Mouse (Mus musculus) left cerebral cortex, postnatal 14 days (tissue): ENCODE results near the gene Osbpl9. TPM values are rescaled to one million over a fixed set of nuclear protein-coding genes. Genes with fewer than 3 reads are reported as not detected.

ENCODE experiments used
- DNase-seq, 2 experiments: peaks; one replicate each; pipeline ENCODE4 v3.0.0; 2021 to 2022; ENCODE audit warnings: low spot score in 2 of 2, mixed read lengths in 1 of 2
- intact Hi-C: fragments of 180-260 bp; cut with DNase I; formaldehyde crosslinking; loops from one replicate; pipeline ENCODE4 v1.15.1; 2025
- total RNA-seq, 2 experiments: library from RNA; stranded (reverse); gene quantifications; 2 replicates each; pipeline ENCODE4 v1.2.3; 2021

Osbpl9 gene
- total RNA-seq, 2 experiments from 2014 or later: 49.5 to 52.2 TPM

DNA sequence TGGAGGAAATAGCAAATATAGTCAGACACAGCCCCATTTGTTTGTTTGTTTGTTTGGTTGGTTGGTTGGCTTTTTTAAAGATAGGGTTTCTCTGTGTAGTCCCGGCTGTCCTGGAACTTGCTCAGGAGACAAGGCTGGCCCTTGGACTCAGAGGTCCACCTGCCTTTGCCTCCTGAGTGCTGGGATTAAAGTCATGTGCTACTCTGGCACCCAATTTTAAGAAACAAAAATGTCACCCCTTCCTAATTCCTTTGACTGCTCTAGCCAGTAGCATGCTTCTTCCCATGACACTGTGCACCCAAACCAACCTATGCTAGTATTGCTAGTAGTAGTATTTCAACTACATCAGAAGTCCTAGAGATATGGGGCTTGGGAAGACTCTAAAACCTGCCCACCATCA is 87.8 kb downstream of the Osbpl9 start:
- intact Hi-C loops: no loop called here
- no peak for DNase-seq

DNA sequence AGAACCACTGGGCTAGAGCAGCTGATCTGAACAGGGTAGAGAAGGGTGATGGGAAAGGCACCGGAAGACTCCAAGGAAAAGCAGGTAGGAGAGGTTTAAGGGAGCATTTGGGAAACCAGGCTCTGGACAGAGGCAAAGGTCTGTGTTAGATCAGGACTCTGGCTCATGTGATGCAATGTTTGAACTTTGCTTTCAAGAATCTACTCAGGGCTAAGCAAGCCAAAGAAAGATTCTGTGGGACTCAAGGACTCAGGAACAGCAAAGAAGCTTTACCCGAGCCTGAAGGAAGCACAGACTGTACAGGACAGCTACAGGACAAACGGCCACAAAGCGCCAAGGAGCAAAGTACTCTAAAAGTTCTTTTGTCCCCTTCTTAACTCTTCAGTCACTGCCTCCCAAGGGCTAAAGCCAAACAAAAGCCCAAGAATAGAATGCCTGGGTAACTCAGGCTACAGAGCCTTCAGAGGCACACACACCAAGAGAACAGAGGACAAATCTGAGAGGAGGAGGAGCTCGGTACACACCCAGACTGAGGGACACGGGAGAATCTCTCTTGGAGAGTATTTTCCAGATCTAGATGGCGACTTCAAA is 89.1 kb downstream of the Osbpl9 start:
- intact Hi-C loops: no loop called here
- no peak for DNase-seq

DNA sequence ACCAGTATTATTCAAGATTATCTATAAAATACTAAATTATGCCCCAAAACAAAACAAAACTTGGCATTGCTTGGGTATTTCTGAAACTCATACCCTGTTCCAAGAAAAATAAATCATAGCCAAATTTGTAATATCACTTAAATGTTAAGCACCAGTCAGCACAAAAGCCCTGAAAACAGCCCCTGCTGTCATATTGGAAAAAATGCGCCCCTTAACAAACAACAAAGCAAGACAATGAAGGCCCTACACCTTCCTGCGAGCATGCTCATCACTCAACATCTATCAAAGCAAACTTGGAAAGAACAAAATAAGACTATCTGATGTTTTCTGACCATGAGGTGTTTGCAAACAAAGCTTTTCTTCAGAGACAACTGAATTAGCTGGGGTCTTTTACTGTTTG is 91.1 kb downstream of the Osbpl9 start:
- DNase-seq: no peak
- intact Hi-C loops: no loop called here

DNA sequence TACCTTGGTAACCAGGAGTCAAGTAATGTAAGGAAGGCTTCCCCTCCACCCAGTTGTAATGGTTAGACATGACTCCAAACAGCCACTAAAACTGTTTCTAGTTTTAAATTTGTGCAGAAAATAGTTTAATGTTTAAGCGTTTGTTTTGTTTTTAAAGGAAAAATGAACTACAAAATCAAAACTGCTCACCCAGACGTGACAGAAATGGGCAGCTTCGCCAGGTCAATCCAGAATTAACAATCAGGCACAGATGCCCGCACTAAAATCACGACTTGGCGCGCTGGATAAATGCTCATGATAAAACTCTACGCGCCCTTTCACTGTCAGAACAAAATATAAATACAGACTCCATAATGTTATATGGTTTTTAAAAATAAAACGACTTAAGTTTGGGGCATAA is 92.4 kb downstream of the Osbpl9 start:
- intact Hi-C loops: no loop called here
- DNase-seq: no peak

DNA sequence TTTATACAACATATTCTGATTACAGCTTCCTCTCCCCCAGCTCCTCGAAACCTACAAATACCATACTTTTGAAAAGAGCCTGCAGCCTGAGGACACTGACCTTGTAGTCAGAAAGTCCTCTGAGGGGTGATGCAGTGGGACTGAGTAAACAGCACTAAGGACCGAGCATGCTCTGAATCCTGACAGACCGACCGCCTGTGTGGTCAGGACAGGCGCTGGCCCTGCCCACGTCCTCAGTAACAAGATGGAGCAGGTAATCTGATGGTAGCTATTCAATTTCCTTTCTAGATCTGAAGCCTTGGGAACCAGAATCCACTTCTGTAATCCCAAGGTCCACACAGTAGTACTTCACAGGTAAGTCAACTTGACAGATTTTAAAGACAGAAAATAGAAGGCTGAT is 93.1 kb downstream of the Osbpl9 start:
- DNase-seq: no peak
- intact Hi-C loops: no loop called here

DNA sequence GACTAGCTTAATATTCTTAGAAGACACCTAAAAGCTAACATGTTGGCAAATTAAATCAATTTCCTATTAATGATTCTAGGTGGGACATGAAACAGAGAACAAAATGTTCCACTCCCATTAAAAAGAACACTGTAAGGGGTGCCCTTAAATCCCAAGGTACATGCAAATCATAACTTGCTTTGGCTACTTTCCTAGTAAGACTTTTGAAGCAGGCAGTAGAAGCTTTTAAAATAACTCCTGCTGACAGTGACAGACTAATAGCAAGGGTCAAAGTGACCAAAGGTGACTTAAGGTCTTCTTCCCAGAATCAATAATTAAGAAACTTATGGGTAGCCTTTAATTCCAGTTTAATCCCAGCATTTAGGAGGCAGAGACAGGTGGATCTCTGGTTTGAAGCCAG is 95.5 kb downstream of the Osbpl9 start:
- intact Hi-C loops: no loop called here
- no peak for DNase-seq

DNA sequence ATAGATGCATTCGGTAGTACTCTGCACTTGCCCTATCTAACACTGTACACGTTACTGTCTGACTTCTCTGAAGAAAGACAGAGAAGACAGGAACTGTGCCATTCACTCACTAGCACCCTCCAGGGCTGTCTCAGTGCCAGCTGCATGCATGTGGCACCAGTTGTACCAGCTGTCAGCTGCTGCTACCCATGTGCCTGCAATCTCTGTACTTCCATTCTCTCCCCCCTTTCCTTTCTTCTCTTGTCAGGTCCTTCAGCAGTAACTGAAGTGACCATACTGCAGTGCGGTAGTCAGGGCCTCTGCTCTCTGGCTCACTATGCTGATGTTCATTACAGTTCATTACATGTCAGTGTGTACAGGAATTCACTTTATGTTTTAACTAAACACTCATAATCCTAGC is 96.0 kb downstream of the Osbpl9 start:
- peak in 1 of 2 experiments; percentile 18 for DNase-seq
- intact Hi-C loops: no loop called here

DNA sequence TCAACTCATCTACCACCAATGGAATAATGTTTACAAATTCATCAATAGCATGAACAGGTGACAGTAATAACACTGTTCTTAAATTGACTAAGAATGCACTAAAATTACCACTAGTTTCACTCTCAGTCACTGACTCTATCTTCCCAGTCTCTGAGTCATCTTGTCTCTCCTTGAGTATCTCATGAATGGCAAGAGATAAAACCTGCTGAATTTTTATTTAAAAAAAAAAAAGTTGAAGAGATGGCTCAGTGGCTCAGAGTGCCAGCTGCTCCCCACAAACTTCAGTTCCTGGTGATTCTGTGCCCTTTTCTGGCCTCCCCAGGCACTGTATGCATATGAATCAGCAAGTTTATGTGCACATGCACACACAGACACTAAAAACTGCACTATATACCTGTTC is 96.8 kb downstream of the Osbpl9 start:
- no peak for DNase-seq
- intact Hi-C loops: no loop called here

DNA sequence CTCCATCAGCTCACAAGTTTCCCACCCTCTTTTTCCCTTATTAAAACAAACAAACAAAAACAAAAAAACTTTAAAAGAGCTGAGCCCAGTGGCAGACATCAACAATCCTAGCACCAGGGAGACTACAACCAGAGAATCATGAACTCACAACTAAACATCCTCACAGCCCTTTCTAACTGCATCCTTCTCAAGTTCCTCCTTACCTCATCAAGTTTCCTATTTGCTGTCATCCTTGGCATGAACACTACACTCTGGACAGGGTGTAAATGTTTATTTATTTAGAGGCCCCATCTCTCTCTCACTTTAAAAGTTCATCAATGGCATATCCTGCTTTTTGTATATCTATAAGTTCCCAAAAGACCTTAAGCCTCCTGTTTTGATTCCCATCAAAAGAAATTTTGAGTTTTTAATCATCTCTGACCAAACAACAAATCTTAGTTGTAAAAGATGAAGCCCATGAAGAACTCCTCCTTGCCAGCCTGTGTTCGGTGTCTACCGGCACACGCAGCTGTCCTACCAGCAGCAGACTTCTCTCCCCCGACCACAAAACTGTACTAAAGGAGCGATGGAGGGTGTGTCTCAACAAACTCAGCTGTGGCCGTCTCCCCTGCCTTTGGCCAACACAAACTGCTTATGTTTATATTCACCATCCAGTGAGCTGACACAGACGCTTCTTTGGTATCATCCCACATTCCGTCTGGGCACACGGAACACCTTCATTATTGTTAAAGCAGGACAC is 98.8 kb downstream of the Osbpl9 start:
- no peak for DNase-seq
- intact Hi-C loops: no loop called here

DNA sequence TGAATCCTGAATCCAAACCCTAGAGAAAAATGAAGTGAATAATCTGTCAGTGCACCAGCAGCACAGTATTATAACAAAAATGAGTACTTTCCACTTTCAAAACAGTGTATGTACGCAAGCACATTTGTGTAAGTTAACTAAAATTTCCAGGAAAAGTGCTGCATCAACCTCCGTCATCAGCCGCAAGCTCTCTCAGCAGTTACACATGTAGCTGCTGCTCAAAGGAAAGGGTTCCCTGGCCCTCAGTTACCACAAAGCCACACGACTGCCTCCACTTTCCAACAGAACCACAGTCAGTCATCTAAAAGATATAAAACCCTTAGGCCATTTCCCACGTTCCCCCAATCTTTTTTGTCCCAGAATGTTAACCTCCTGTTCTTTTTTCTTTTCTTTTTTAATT is 99.5 kb downstream of the Osbpl9 start:
- no peak for DNase-seq
- intact Hi-C loops: no loop called here

DNA sequence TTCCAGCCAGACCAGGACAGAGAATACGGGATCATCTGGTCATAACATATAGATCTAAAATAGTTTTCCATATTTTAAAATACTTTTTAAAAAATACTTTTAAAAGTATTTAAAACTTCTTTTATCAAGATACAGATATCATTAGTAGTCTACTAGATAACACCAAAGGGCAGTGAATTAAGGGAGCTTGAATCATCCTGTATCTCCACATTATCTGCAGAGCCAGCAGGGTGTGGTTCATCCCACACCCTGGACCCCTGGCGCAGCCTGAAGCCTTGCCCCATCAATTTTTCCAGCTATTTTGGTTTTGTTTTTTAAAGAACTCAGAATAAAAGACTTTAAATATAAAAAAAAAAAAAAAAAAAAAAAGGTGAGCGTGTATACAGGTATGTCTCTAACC is 103.2 kb downstream of the Osbpl9 start:
- intact Hi-C loops: no loop called here
- no peak for DNase-seq

DNA sequence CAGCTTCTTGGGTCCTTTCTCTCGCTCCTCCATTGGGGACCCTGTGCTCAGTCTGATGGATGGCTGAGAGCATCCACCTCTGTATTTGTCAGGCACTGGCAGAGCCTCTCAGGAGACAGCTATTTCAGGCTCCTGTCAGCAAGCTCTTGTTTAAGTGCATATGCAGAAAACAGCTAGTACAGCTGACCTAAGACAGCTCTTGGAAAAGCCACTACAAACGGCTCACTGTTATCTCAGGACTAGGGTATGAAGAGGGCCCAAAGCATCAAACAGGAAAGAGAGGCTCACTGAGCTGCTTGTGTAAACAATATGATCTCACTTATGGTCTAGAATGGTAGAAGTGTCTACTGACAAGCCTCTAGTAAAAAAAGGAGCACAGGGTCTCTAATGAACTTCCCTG is 107.8 kb downstream of the Osbpl9 start:
- intact Hi-C loops: no loop called here
- DNase-seq: no peak

DNA sequence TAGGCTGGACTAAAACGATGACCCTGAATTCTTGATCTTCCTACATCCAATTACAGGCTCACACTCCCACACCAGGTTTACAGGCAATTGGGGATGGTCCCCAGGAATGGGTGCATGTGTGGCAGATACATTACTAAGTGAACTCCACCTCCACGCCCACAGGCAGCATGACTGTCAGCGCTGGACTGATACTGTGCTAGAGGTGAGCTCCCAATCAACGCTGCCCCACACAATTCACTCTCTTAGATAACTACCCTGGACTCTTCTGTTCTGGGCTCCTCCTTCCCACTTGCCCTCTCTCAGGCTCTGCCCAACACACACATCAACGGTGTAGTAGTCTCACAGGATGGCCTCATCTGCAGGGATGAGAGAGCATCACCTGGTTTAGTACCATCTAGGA is 109.7 kb downstream of the Osbpl9 start:
- intact Hi-C loops: no loop called here
- DNase-seq: no peak

DNA sequence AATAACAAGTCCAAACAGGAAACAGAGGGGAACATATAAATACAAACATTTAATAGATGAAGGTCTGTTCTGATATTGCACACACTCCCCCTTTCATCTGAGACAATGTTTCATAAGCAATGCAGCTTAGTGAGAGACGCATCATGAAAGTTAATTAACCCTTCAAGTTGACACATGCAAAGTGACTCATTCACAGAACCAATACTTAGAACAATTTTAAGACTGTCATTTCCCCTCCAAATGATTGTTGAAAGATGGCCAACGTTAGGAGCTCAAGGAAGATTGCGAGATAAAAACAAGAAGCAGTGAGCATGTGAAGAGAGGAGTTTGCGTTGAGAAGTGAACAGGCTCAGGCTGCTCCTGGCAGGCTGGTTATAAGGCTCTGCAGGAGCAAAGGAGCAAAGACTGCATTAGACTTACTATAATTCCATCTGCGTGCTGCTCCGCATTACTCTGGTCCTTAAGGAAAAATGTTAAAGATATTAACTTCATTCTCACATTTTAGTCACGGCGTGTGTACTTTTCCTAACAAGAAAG is 110.8 kb downstream of the Osbpl9 start:
- intact Hi-C loops: no loop called here
- no peak for DNase-seq

DNA sequence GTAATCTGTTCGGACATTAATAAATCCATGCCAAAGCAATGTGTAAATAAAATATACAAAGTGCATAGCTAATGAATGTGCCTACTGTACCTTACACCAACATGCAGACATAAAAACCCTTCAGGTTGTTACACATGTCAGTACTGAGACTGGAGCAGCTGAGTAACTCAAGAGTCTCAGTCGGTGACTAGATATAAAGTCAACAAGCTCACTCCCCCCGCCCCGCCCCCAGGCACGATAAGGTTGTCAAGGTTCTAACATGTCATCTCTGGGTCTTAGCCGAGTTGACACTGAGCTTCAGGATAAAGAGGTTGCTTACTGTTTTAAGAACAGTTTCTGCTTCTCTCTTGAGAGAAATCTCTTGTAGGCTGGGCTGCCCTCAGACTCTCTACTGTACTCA is 112.1 kb downstream of the Osbpl9 start:
- DNase-seq: no peak
- intact Hi-C loops: no loop called here

DNA sequence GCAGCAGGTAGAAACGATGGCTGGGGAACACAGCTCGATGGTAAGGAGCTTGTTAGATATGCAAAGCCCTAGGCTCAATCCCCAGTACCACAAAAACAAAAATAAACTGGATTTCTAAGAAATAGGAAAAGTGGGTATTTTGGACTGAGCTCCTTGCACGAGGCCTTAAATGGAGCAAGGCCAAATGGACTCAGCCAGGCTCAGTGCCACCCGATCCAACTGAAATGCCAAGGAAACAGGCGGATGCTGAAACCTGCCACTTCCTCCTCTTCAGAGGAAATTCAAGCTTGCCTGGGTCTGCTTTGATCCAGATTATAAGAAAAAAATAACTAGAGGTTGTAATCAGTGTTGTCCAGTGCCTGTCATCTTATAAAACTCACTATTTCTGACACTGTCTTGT is 112.9 kb downstream of the Osbpl9 start:
- intact Hi-C loops: no loop called here

DNA sequence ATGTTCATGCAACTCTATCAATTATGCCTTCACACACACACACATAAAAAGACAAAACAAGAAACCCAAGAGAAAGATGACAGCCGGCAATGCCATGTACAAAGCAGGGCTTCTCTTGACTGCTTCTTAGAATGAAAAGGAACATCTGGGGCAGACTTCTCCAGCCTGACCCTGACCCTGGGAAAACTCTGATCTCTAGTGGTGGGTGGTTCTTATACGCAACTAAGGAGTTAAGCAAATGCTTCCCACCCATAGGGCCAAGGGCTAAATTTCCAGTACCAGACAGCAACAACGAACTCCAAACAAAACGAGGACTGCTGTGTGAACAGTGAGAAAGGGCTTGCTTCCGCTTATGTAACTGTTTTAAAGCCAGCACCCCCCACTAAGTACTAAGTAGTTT is 122.0 kb downstream of the Osbpl9 start:
- DNase-seq: no peak
- intact Hi-C loops: no loop called here

More for the DNA sequence above, 112.9 kb downstream of the Osbpl9 start:
- DNase-seq: no peak

DNA sequence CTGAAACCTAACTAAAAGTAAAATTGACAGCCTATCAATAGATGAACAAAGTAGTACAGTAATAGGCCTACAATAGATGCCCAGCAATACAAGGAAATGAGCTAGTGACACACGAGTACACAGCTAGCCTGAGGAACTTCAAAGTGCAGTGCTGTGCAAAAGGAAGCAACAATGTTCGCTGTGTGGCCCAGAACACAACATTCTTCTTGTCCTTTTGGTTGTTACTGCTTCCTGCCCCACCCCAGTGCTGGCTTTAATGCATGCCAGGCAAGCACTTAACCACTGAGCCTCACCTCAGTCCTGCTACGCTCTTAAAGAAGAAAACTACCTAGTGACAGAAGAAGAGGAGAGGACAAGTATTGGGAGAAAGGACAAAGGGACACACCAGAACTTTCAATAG is 122.4 kb downstream of the Osbpl9 start:
- intact Hi-C loops: no loop called here
- no peak for DNase-seq

DNA sequence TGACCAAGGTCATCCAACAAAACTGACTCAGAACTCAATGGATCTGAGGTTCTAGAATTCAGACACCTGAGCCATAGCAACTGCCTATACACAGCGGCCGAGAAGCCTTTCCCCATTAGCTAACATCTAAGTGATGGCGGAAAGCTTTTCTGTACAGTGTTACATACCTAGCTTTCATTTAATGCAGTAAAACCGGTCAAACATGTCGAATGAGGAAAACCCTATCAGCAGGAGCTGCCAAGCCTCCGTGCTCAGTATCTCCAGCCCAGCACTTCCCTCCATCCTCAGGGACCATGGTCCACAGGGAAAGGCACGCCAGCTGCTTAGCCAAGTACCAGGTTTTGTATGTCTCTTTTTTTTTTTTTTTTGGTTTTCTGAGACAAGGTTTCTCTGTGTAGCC is 123.1 kb downstream of the Osbpl9 start:
- intact Hi-C loops: no loop called here
- no peak for DNase-seq

DNA sequence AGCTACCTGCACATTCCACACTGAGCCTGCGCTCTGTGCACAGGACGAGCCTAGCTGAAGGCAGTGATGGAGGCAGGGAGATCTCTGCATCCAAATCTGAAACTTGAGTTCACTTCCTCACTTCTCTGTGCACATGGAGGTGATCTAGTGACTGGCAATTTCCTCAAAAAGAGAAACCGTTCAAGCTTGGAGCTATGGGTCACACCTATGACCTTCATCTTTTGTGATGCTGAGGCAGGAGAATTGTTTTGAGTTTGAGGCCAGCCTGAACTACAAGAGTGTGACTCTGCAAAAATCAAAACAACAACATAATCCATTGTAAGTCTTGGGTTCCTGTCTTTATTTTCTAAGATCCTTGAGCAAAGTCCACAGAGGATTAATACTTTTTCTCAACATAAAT is 128.8 kb downstream of the Osbpl9 start:
- DNase-seq: no peak
- intact Hi-C loops: no loop called here

DNA sequence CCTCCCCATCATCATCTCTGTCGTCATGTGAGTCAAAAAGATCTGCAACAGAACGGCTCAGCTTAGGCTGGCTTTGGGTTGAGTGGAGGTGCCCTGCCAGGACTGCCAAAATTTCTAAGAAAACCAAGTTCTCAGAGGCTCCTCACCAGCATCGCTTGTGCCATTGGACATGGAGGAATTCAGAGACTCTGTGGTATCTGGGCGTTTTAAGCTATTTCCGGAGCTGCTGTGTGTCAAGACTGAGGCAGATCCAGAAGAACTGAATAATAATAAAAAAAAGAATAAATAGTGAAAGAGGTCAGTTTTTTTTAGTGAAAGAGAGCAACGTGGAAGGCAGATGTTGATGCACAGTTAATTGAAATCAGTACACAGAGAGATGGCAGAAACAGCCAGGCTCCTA is 129.2 kb downstream of the Osbpl9 start:
- no peak for DNase-seq
- intact Hi-C loops: no loop called here
